Mouse (Mus musculus) limb, embryonic 14.5 days (tissue): ENCODE data around the gene Calhm2. TPM values are rescaled to one million over a fixed set of nuclear protein-coding genes. Genes with fewer than 3 reads are reported as not detected.

Experiments
- ATAC-seq: fragments of 200-750 bp; cut with Nextera tagmentation; 2 replicates; pipeline ENCODE4 v1.8.0; 2017; ENCODE audit warnings: low read depth, moderate number of reproducible peaks, moderate TSS enrichment; ENCODE audit not compliant: low FRiP score
- DNase-seq: peaks from one replicate; pipeline ENCODE4 v3.0.0-alpha.2; 2015; ENCODE audit warnings: low spot score
- H3K27ac ChIP-seq: fragments of 300-500 bp; sonication (generic); replicated peaks from 2 replicates; pipeline ENCODE4 v1.5.1; 2014; ENCODE audit warnings: low read depth, mild to moderate bottlenecking, low read length, moderate library complexity, mixed read lengths
- H3K27me3 ChIP-seq: fragments of 300-500 bp; sonication (generic); 2 replicates; pipeline ENCODE4 v1.6.1; 2014; ENCODE audit warnings: low read length, mixed read lengths; ENCODE audit not compliant: control insufficient read depth, insufficient read depth
- H3K36me3 ChIP-seq: fragments of 300-500 bp; sonication (generic); 2 replicates; pipeline ENCODE4 v1.6.1; 2014; ENCODE audit warnings: mild to moderate bottlenecking, low read length, moderate library complexity, mixed read lengths; ENCODE audit not compliant: control insufficient read depth, insufficient read depth
- H3K4me1 ChIP-seq: fragments of 300-500 bp; sonication (generic); 2 replicates; pipeline ENCODE4 v1.6.1; 2014; ENCODE audit warnings: antibody characterized with exemption, low read length, mixed read lengths; ENCODE audit not compliant: control insufficient read depth, insufficient read depth
- H3K4me2 ChIP-seq: fragments of 300-500 bp; sonication (generic); replicated peaks from 2 replicates; pipeline ENCODE4 v1.6.1; 2014; ENCODE audit warnings: low read depth, mild to moderate bottlenecking, low read length, moderate library complexity; ENCODE audit not compliant: severe bottlenecking
- H3K4me3 ChIP-seq: fragments of 300-500 bp; sonication (generic); replicated peaks from 2 replicates; pipeline ENCODE4 v1.5.1; 2014; ENCODE audit warnings: low read length
- H3K9ac ChIP-seq: fragments of 300-500 bp; sonication (generic); 2 replicates; pipeline ENCODE4 v1.6.1; 2014; ENCODE audit warnings: mild to moderate bottlenecking, low read depth, low read length, moderate library complexity; ENCODE audit not compliant: severe bottlenecking
- H3K9me3 ChIP-seq: fragments of 300-500 bp; sonication (generic); 2 replicates; pipeline ENCODE4 v1.6.1; 2016; ENCODE audit warnings: low read length; ENCODE audit not compliant: control insufficient read depth
- POLR2A ChIP-seq: fragments of 200-500 bp; IDR thresholded peaks from 2 replicates; pipeline ENCODE4 v1.8.0; 2012; ENCODE audit warnings: inconsistent platforms, mild to moderate bottlenecking, moderate library complexity, borderline replicate concordance; ENCODE audit not compliant: insufficient read depth, insufficient read length; ENCODE audit errors: extremely low read depth
- WGBS: fragments of 180-500 bp; shearing (Covaris S2); extraction: QIAGEN DNeasy Blood & Tissue Kit; methylation state at CpG from one replicate; pipeline ENCODE4 v1.1.7; 2014; 5-methylcytosine and 5-hydroxymethylcytosine counted together
- polyA plus RNA-seq, 2 experiments: library from polyadenylated mRNA; depleted of rRNA in 1 of 2; stranded (reverse) in 1 of 2; unstranded in 1 of 2; fragments of >200 nt; fragmentation: Nextera tagmentation in 1 of 2; extraction: Ambion mirVana in 1 of 2; gene quantifications; 2 replicates each; pipeline versions ENCODE4 v1.2.1 to v1.2.3; 2012 to 2014

Calhm2 gene
- polyA plus RNA-seq, 2 experiments, result 4.7 to 11.4 TPM

DNA sequence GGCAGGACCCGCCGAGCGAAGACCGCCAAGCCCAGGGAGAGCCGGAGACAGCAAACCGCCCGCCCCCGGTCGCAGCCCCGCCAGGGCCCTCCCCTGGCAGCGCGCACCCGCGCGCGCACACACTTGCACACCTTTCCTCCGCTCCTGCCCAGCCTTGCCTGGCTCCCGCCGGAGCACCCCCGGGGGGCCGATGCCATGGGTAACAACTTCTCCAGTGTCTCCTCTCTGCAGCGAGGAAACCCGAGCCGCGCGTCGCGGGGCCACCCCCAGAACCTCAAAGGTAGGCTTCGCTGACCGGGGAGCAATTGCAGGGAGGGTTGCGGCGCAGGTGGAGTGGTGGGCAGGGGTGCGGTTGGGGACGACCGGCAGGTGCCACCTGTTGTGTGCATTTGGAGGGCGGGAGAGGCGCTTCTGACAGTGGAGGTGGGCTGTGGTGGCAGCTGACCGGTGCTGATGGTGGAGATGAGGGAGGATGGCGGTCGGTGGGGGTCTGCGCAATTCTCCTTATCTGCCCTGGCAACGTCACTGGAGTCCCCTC lies 41.2 kb upstream of the Calhm2 start:
- Histone ChIP-seq H3K4me2 (peak overlapping the region; percentile 99), H3K36me3 (no peaks in the 10 kb centered on the region), H3K27ac (no peak overlapping the region), H3K9ac (peak overlapping the region; percentile 68), H3K27me3 (peaks cover 17% of the 10 kb centered on the region), H3K9me3 (peaks cover 5% of the 10 kb centered on the region; the same call in 1 of the 2 replicates), H3K4me3 (peak overlapping the region; percentile 71), H3K4me1 (peaks cover 6% of the 10 kb centered on the region)
- 0% methylated on average over 32 of the region's 42 CpGs for WGBS
- ATAC-seq (peak; percentile 32; the same call in 1 of the 2 replicates), DNase-seq (no peak)
- TF ChIP-seq POLR2A, result no peak

DNA sequence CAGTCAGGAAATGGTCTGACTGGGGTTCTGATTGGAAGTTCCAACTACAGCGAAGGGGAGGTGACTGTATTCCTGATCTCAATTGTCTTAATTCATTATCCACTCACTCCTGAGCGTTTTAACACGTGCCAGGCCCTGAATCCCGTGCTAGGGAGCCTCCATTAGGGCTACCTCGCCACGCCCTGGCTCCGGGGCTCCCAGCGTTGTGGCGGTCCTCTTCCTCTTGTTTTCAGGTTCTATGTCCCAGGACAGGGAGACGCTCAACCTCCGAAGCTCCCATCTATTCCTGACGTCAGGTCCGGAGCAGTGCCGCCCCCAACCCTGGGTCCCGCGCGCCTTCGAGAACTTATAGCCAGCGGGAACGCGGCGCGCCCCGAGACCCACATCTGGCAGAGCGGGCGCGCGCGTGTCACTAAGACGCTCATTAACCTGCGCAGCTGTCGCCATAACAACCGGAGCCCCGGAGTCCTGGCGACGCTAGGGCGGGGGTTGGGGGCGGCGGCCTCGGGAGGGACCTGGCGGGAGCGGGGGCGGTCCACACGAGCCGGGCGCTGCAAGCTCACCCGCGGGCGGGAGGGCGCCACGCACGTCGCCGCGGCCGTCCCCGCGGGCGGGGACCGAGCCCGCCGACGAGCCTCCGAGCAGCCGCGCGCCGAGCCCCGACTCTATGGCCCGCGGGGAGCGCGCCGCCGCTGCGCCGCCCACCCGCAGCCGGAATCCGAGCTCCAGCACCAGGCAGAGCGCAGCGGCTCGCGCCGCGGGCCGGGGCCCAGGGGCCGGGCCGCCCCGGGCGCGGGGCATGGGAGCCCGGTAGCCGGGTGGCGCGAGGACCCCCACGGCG lies 40.6 kb upstream of the Calhm2 start, which contains the start of gene Neurl1a:
TSS of gene Neurl1a (plus strand) at position 390 of the 841 bp plus-strand sequence.
- WGBS, result under 1% methylated on average over 33 of the region's 98 CpGs
- peak within 1 kb of the TSS; percentile 99 for H3K4me2 ChIP-seq
- TF ChIP-seq POLR2A, result no peak

DNA sequence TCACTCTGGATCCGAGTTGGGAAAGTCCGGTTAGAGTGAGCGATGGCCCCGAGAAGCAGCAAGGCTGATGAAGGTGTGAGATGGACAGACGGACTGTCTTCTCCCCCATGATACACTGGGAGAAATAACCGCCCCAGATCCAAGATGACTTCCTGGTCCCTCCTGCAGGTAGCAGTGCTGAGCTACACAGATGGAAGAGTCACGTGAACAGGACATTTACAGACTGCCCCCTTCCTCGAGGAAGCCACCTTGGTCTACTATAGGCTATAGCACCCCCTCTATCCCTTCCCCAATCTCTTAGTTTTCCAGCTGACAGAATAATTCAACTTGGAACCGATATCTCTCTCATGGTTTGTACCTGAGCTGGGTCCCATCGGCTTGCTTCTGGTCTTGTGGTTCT lies 39.9 kb upstream of the Calhm2 start:
- Histone ChIP-seq H3K4me1 (peaks cover 6% of the 10 kb centered on the region), H3K4me2 (peak overlapping the region; percentile 99), H3K36me3 (no peaks in the 10 kb centered on the region), H3K9ac (no peak overlapping the region), H3K9me3 (peaks cover 5% of the 10 kb centered on the region; the same call in 1 of the 2 replicates), H3K27ac (no peak overlapping the region), H3K4me3 (peak overlapping the region; percentile 71; the same call in 1 of the 2 replicates), H3K27me3 (peaks cover 17% of the 10 kb centered on the region)
- ATAC-seq, result peak; percentile 43; the same call in 1 of the 2 replicates
- 18% methylated on average over 10 of the region's 10 CpGs for WGBS
- TF ChIP-seq POLR2A, result no peak
- no peak for DNase-seq

More for the DNA sequence above, 40.6 kb upstream of the Calhm2 start, which contains the start of gene Neurl1a:
- H3K9me3 ChIP-seq, result peaks cover 5% of the 10 kb centered on the region; the same call in 1 of the 2 replicates
- ATAC-seq (peak; percentile 73), DNase-seq (peak; percentile 79)
- H3K4me3 ChIP-seq, result peak within 1 kb of the TSS; percentile 71
- H3K27me3 ChIP-seq, result peaks cover 17% of the 10 kb centered on the region
- H3K9ac ChIP-seq, result peak within 1 kb of the TSS; percentile 68
- peaks cover 6% of the 10 kb centered on the region for H3K4me1 ChIP-seq
- no peaks in the 10 kb centered on the region for H3K36me3 ChIP-seq
- no peak within 1 kb of the TSS for H3K27ac ChIP-seq

DNA sequence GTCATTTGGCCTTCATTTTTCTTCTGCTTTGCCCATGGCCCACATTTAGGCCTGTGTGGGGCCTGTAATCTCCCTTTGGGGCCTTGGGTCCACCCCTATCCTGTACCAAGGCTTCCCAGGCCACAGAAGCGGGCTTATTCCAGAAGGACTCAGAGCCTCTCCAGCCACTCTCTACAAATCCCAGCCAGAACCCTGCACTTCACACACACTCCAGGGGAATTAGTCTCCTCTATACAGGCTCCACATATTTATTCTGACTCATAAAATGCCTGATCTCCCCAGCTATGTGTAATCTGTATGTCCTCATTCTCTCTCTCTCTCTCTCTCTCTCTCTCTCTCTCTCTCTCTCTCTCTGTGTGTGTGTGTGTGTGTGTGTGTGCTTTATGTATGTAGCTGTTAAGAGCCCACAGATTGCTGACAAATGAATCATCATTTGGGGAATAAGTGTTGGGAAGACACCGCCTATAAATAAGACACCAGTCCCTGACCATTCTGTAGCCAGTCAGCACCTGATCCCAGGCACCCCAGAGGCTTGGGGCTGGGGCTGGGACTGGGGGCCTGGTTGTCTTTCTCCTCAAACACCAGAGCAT lies 38.9 kb upstream of the Calhm2 start:
- no peak for TF ChIP-seq POLR2A
- Histone ChIP-seq H3K36me3 (no peaks in the 10 kb centered on the region), H3K9ac (no peak overlapping the region), H3K4me3 (no peak overlapping the region), H3K27me3 (peaks cover 17% of the 10 kb centered on the region), H3K4me1 (peaks cover 6% of the 10 kb centered on the region), H3K9me3 (peaks cover under 1% of the 10 kb centered on the region; the same call in 1 of the 2 replicates), H3K27ac (no peak overlapping the region), H3K4me2 (no peak overlapping the region)
- DNase-seq (no peak), ATAC-seq (no peak)
- WGBS, result 76% methylated on average over 2 of the region's 2 CpGs

DNA sequence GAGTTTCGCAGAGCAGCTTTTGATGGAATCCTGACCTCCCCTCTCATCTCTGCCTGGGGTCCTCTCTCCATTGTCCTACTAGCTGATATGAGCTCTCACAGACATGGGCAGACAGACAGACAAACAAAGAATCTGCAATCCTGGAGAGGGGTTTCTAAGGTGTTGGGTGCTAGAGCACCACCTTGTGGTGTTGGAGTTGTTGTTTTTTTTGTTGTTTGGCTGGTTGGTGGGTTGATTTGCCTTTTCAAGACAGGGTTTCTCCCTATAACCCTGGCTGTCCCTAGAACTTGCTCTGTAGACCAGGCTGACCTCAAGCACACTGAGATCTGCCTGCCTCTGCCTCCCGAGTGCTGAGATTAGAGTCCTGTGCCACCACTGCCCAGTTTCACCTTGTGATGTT lies 37.4 kb upstream of the Calhm2 start:
- H3K4me1 ChIP-seq, result peaks cover 6% of the 10 kb centered on the region
- no peak overlapping the region for H3K4me2 ChIP-seq
- H3K36me3 ChIP-seq, result no peaks in the 10 kb centered on the region
- no peak overlapping the region for H3K9ac ChIP-seq
- WGBS, result 74% methylated on average over 2 of the region's 2 CpGs
- H3K9me3 ChIP-seq, result no peaks in the 10 kb centered on the region
- no peak overlapping the region for H3K27ac ChIP-seq
- TF ChIP-seq POLR2A, result no peak
- H3K27me3 ChIP-seq, result peaks cover 12% of the 10 kb centered on the region
- no peak overlapping the region for H3K4me3 ChIP-seq
- DNase-seq (no peak), ATAC-seq (no peak)
